Comparison of ENCODE assay signal across 8 mouse cellular contexts in the genomic region with DNA sequence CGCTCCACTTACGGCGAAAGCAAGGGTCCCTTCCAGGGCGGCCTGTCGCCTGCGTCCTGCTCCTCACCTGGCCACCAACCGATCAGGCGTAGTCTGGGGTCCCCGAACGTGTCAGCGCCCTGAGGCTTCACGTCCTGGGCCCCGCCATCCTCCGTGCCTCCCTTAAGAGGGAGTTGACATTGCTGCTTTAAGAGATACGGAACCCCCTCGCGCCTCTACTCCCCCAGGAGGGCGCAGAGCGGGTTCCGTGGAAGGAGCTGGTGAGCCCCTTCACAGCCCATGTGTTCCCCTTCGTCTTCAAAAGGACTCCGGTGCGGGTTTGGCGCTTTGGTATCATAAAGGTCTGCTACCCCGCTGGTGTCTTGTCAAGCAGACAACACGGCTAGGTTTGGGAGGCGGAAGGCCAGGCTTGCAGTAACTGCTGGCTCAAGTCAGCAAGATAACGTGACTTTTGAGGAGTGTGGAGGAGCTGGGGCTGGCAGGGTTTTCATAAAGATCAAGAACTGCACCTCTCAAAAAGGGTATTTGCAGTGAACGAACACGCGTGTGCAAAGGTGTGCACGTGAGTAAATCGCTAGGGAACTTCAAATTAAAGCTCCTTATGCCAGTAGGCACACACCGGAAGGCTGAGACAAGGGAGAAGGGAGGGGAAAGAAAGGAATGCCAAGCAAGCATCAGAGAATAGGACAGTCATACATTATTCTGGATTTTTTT. TPM values are rescaled to one million over a fixed set of nuclear protein-coding genes. Genes with fewer than 3 reads are reported as not detected.
DNase-seq lines count a peak whose midpoint lies in the region; ATAC-seq lines count a peak whose summit lies in the region.

No protein-coding gene starts in this region.

- peak overlapping the region; percentile 72 for H3K9ac ChIP-seq in forebrain, embryonic 13.5 days
- H3K9ac ChIP-seq in hindbrain, embryonic 15.5 days, result peak overlapping the region; percentile 81
- peak overlapping the region; percentile 80 for H3K9ac ChIP-seq in liver, embryonic 11.5 days (ENCODE audit: low read depth, low read length)
- H3K9ac ChIP-seq in neural tube, embryonic 11.5 days (ENCODE audit: low read length), result peak overlapping the region; percentile 43

- peaks cover 13% of the 10 kb centered on the region for H3K4me1 ChIP-seq in forebrain, embryonic 13.5 days
- peaks cover 11% of the 10 kb centered on the region for H3K4me1 ChIP-seq in hindbrain, embryonic 15.5 days (replicated peaks)
- 0 out of 2 replicates have a peak, but pooled peaks cover 2% of the 10 kb centered on the region for H3K4me1 ChIP-seq in liver, embryonic 11.5 days (replicated peaks; ENCODE audit: control insufficient read depth, insufficient read depth, low read length)
- 0 out of 2 replicates have a peak, but pooled peaks cover 2% of the 10 kb centered on the region for H3K4me1 ChIP-seq in neural tube, embryonic 11.5 days (ENCODE audit: control insufficient read depth, insufficient read depth, low read length)

- no peaks in the 10 kb centered on the region for H3K9me3 ChIP-seq in forebrain, embryonic 13.5 days (replicated peaks)
- no peaks in the 10 kb centered on the region for H3K9me3 ChIP-seq in hindbrain, embryonic 15.5 days
- H3K9me3 ChIP-seq in liver, embryonic 11.5 days (ENCODE audit: control insufficient read depth, low read length), result no peaks in the 10 kb centered on the region
- no peaks in the 10 kb centered on the region for H3K9me3 ChIP-seq in neural tube, embryonic 11.5 days (ENCODE audit: control insufficient read depth, low read length)

- H3K27me3 ChIP-seq in forebrain, embryonic 13.5 days, result peaks cover 25% of the 10 kb centered on the region
- H3K27me3 ChIP-seq in hindbrain, embryonic 15.5 days, result peaks cover 12% of the 10 kb centered on the region
- no peaks in the 10 kb centered on the region for H3K27me3 ChIP-seq in liver, embryonic 11.5 days (replicated peaks; ENCODE audit: control insufficient read depth, insufficient read depth, low read length)
- H3K27me3 ChIP-seq in neural tube, embryonic 11.5 days (ENCODE audit: control insufficient read depth, insufficient read depth, low read length), result 0 out of 2 replicates have a peak, but pooled peaks cover 11% of the 10 kb centered on the region

- ATAC-seq in cerebellum, adult (ENCODE audit: insufficient number of reproducible peaks, low FRiP score, low TSS enrichment), result peak; percentile 56
- ATAC-seq in forebrain, embryonic 13.5 days, result peak; percentile 74
- ATAC-seq in hindbrain, embryonic 15.5 days (ENCODE audit: low FRiP score, low read depth), result peak; percentile 81
- ATAC-seq in liver, embryonic 11.5 days (replicated peaks; ENCODE audit: low FRiP score), result peak; percentile 76
- peak; percentile 32 for ATAC-seq in neural tube, embryonic 11.5 days (ENCODE audit: insufficient read depth, low FRiP score, low TSS enrichment)

- H3K4me2 ChIP-seq in forebrain, embryonic 13.5 days, result peak overlapping the region; percentile 90
- H3K4me2 ChIP-seq in hindbrain, embryonic 15.5 days, result peak overlapping the region; percentile 92
- peak overlapping the region; percentile 86 for H3K4me2 ChIP-seq in liver, embryonic 11.5 days
- peak overlapping the region; percentile 65 for H3K4me2 ChIP-seq in neural tube, embryonic 11.5 days (ENCODE audit: low read depth)

- H3K27ac ChIP-seq in forebrain, embryonic 13.5 days, result no peak overlapping the region
- H3K27ac ChIP-seq in hindbrain, embryonic 15.5 days (replicated peaks), result peak overlapping the region; percentile 84
- peak overlapping the region; percentile 82 for H3K27ac ChIP-seq in liver, embryonic 11.5 days (ENCODE audit: low read depth, low read length)
- H3K27ac ChIP-seq in neural tube, embryonic 11.5 days (ENCODE audit: low read depth, low read length), result no peak overlapping the region

- 3% methylated on average over 34 of the region's 34 CpGs for WGBS in forebrain, embryonic 13.5 days
- WGBS in hindbrain, embryonic 15.5 days, result 3% methylated on average over 34 of the region's 34 CpGs
- 3% methylated on average over 34 of the region's 34 CpGs for WGBS in liver, embryonic 11.5 days
- WGBS in neural tube, embryonic 11.5 days, result 2% methylated on average over 34 of the region's 34 CpGs

- peak overlapping the region; percentile 51 for H3K4me3 ChIP-seq in forebrain, embryonic 13.5 days
- H3K4me3 ChIP-seq in hindbrain, embryonic 15.5 days, result peak overlapping the region; percentile 71
- H3K4me3 ChIP-seq in liver, embryonic 11.5 days (ENCODE audit: low read depth, low read length), result peak overlapping the region; percentile 61
- peak overlapping the region; percentile 50 for H3K4me3 ChIP-seq in neural tube, embryonic 11.5 days (ENCODE audit: low read depth, low read length)

- peak; percentile 53 for DNase-seq in layer of hippocampus, adult 11-12 months (ENCODE audit: low spot score)
- DNase-seq in layer of hippocampus, adult 8-10 months (ENCODE audit: low spot score in 2 of 2), result no peak
- no peak for DNase-seq in liver, embryonic 11.5 days (ENCODE audit: low spot score)
- DNase-seq in neural tube, embryonic 11.5 days (ENCODE audit: low spot score), result no peak
- peak; percentile 66 for DNase-seq in thymus, postnatal 25 days

- no peaks in the 10 kb centered on the region for H3K36me3 ChIP-seq in forebrain, embryonic 13.5 days (ENCODE audit: poor library complexity, severe bottlenecking)
- no peaks in the 10 kb centered on the region for H3K36me3 ChIP-seq in hindbrain, embryonic 15.5 days
- no peaks in the 10 kb centered on the region for H3K36me3 ChIP-seq in liver, embryonic 11.5 days (ENCODE audit: control insufficient read depth, insufficient read depth, low read length)
- no peaks in the 10 kb centered on the region for H3K36me3 ChIP-seq in neural tube, embryonic 11.5 days (ENCODE audit: control insufficient read depth, insufficient read depth, low read length)

RNA-seq across cellular contexts. Expression of a gene that starts 0.5 kb away (rescaled TPM):
- 100 to 1,000 TPM in 2 of 4 experiments, 10 to 100 TPM in 2; 89.0 to 124 (median 100) TPM for total RNA-seq in layer of hippocampus, adult 8-10 months (2022)
- polyA plus RNA-seq in forebrain, embryonic 13.5 days (2015; fragmentation: Nextera tagmentation; extraction: Ambion mirVana), result 9.3 and 12.5 TPM in 2 replicates
- polyA plus RNA-seq in hindbrain, embryonic 15.5 days (2015; fragmentation: Nextera tagmentation; extraction: Ambion mirVana), result 43.4 and 44.5 TPM in 2 replicates
- polyA plus RNA-seq in liver, embryonic 11.5 days (2014; fragmentation: Nextera tagmentation; extraction: Ambion mirVana), result 59.4 and 66.8 TPM in 2 replicates
- polyA plus RNA-seq in neural tube, embryonic 11.5 days (2014; fragmentation: Nextera tagmentation; extraction: Ambion mirVana), result 31.1 and 39.5 TPM in 2 replicates

RNA-seq across cellular contexts. Expression of a gene that starts 17.8 kb away (rescaled TPM):
- total RNA-seq in layer of hippocampus, adult 8-10 months (2022), result 10 to 100 TPM; 26.8 to 29.2 (median 27.8) TPM
- polyA plus RNA-seq in forebrain, embryonic 13.5 days (2015; fragmentation: Nextera tagmentation; extraction: Ambion mirVana), result 4.4 and 4.5 TPM in 2 replicates
- polyA plus RNA-seq in hindbrain, embryonic 15.5 days (2015; fragmentation: Nextera tagmentation; extraction: Ambion mirVana), result 8.2 and 9.0 TPM in 2 replicates
- polyA plus RNA-seq in liver, embryonic 11.5 days (2014; fragmentation: Nextera tagmentation; extraction: Ambion mirVana), result 3.8 and 4.0 TPM in 2 replicates
- polyA plus RNA-seq in neural tube, embryonic 11.5 days (2014; fragmentation: Nextera tagmentation; extraction: Ambion mirVana), result 4.8 and 5.1 TPM in 2 replicates

RNA-seq across cellular contexts. Expression of a gene that starts 54.0 kb away (rescaled TPM):
- total RNA-seq in layer of hippocampus, adult 8-10 months (2022), result 10 to 100 TPM in 1 of 4 experiments, 1 to 10 TPM in 1, under 1 TPM in 2; 0.66 to 11.6 (median 4.5) TPM
- polyA plus RNA-seq in forebrain, embryonic 13.5 days (2015; fragmentation: Nextera tagmentation; extraction: Ambion mirVana), result 0.58 and 0.89 TPM in 2 replicates
- polyA plus RNA-seq in hindbrain, embryonic 15.5 days (2015; fragmentation: Nextera tagmentation; extraction: Ambion mirVana), result 1.7 and 2.6 TPM in 2 replicates
- polyA plus RNA-seq in liver, embryonic 11.5 days (2014; fragmentation: Nextera tagmentation; extraction: Ambion mirVana), result 2.7 and 3.5 TPM in 2 replicates
- 1.8 and 2.1 TPM in 2 replicates for polyA plus RNA-seq in neural tube, embryonic 11.5 days (2014; fragmentation: Nextera tagmentation; extraction: Ambion mirVana)

Comparison
In these comparisons a context has a peak if more than half of its experiments do, and no peak if none do; other contexts are left out.
1. DNase-seq: peak in layer of hippocampus, adult 11-12 months (single experiment) and thymus, postnatal 25 days (single experiment); none in layer of hippocampus, adult 8-10 months (0 of 2), liver, embryonic 11.5 days (single experiment) and neural tube, embryonic 11.5 days (single experiment).
2. H3K27ac ChIP-seq: peak in hindbrain, embryonic 15.5 days (single experiment) and liver, embryonic 11.5 days (single experiment); none in forebrain, embryonic 13.5 days (single experiment) and neural tube, embryonic 11.5 days (single experiment).
3. Peak in every context shown above with its lines, with median percentiles within 50 percentile points of each other: ATAC-seq, H3K4me2 ChIP-seq, H3K4me3 ChIP-seq and H3K9ac ChIP-seq.